Mouse (Mus musculus) effector memory CD4-positive, alpha-beta T cell, adult 7 months (primary cell): Measurements from ENCODE around the gene Arhgap27. TPM values are rescaled to one million over a fixed set of nuclear protein-coding genes. Genes with fewer than 3 reads are reported as not detected.

Experiments used
- polyA plus RNA-seq: library from polyadenylated mRNA; unstranded; fragments of 100-300 nt; shearing (Covaris generic); gene quantifications from one replicate; pipeline ENCODE4 v1.2.1, GENCODE M21; 2017

Arhgap27 gene
- 49.0 TPM for polyA plus RNA-seq

DNA sequence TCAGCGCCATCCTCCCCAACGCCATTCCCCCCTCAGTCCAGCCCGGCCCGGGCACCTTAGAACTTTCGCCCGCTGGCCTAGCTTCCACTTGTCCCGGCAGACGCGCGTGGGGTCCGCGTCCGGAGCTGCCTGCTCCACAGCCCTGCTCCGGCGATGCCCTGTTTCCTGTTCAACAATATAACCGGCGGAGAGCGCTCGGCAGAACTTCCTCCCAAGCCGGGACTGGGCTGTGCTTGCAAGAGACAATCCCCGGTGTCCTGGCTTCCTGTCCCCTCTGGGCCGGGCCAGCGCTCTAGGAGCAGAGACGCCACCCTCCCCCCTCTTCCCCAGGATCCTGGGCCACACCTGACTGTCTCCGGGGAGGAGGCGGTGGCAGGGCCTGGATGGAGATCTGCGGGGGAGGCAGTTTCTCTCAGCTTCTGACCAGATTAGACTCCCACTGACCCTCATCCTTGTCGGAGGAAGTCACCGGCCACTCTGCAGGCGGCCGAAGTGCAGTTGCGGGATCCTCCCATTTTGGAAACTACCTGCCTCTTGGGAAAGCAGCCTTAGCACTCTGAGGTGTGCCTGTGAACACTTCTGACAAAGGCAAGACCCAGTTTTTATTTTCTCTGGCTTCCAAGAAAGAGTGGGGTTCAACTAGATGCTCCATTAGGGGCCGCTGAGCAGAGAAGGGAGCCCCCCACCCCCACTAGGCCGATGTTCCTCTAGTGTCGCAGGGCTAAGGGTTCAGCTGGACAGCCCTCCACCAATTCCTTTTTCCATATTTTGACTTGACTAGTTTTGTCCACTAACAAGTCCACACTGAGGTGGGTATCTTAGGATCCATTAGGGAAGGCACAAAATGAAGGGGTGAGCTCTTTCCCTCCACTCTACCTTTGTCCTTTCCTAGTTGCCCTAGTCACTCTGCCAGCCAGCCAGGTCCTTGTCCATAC lies at the start of gene Arhgap27:
Gene Arhgap27 (minus strand): TSS at position 479 of the 935 bp plus-strand sequence.

DNA sequence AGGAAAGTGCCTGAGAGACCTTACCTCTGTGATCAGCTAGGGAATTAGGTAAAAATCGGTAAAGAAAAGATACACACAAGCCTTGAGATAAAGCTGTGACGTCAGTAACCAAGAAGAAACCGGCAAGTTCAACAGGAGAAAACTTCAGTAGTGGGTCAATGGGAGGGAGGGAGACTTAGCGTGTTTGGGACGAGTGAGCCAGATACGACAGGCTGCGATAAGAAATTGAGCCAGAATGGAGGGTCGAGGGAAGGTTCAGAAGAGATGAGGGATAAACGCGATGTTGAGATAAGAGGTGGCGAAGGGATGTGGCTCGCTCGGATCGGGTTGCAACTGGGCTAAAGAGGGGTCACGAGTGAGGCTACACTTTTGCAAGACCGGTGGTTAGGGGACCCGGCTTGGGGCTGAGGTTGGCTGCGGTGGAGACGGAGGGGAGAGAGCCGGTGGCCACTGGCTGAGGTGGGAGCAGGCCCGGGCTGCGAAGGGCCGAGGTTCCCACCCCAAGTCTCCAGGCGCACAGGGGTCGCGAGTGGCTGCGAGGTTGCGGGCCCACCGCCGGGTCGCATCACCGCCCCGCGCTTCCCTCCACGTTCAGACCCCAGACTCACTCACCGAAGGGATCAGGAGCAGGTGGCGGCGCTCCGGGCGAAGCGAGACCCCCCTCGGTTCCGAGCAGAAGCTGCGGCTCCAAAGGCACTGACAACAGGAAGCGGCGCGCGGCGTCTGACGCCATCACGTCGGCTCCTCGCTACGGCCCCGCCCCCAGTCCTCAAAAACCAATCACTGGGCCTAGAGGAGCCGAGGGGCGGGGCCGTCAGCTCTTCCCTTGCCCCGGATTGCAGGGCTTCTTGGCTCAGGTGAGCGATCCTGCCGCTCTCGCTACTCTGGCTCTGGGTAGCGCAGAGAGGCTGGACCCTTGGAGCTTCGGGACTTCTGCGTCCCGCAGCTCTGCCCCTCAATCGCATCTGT lies 48.8 kb upstream of the Arhgap27 start, which contains the start of gene Plekhm1:
Gene Plekhm1 (minus strand): TSS at position 707 of the 969 bp plus-strand sequence.

Other genes starting within 250 kb of the Arhgap27 start
- 8.9 TPM for gene Hexim1, start 247.5 kb downstream of the Arhgap27 start, polyA plus RNA-seq
- gene Hexim2, start 231.3 kb downstream of the Arhgap27 start, polyA plus RNA-seq = 5.9 TPM
- gene Fmnl1, start 192.6 kb downstream of the Arhgap27 start, polyA plus RNA-seq = 143 TPM
- gene 1700023F06Rik, start 155.1 kb downstream of the Arhgap27 start, polyA plus RNA-seq = not detected
- not detected for gene Spata32, start 145.3 kb downstream of the Arhgap27 start, polyA plus RNA-seq
- 160 TPM for gene Map3k14, start 96.2 kb downstream of the Arhgap27 start, polyA plus RNA-seq
- gene Plekhm1, start 49.0 kb upstream of the Arhgap27 start, polyA plus RNA-seq = 24.9 TPM
- gene Lrrc37a, start 140.9 kb upstream of the Arhgap27 start, polyA plus RNA-seq = 0.10 TPM